ENCODE assay signal across 11 mouse cellular contexts in the genomic region with DNA sequence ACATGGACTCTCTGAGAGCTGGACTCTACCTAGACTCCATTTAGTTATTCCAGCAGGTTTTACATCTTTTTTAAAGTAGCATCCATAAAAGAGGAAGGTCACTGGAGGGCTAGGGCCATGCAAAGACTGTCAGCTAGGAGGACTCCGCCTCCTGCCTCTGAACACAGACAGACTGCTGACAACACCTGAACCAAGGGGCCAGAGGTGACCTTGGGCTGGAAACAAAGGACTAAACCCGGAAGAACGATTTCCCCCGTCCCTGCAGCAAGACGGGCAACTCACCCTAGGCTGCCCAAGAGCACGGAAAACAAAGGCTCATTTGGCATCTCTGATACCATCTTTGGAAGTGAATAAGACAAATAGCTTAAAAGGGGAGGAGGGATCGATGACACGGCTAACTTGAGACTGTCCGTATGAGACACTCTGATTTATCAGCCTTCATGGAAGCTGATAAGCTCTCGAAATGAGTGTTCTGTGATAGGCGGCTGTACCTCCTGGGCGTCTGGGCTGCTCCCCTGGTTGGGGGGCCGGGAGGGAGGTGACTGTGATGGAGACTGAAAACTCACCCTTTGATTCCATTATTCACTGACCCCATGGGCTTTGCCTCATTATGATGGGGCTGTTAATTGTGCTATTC. TPM values are rescaled to one million over a fixed set of nuclear protein-coding genes. Genes with fewer than 3 reads are reported as not detected.
DNase-seq lines count a peak whose midpoint lies in the region; ATAC-seq and TF ChIP-seq lines count a peak whose summit lies in the region.
"Had no signal": no experiment of that assay in that cellular context is flagged by ENCODE, and none has a peak within 500 bp of the region (broad histone marks: within the 10 kb centered on the region; RNA-seq: fewer than 3 reads in every experiment).

No protein-coding gene starts in this region.

- WGBS in limb, embryonic 12.5 days: 23% methylated on average over 13 of the region's 13 CpGs
- 21% methylated on average over 13 of the region's 13 CpGs for WGBS in stomach, postnatal 0 days

- H3K9me3 ChIP-seq in limb, embryonic 12.5 days: no peaks in the 10 kb centered on the region
- no peaks in the 10 kb centered on the region for H3K9me3 ChIP-seq in stomach, postnatal 0 days (ENCODE audit: control insufficient read depth, low read length)

- H3K4me1 ChIP-seq in limb, embryonic 12.5 days (replicated peaks): peaks cover 38% of the 10 kb centered on the region
- no peaks in the 10 kb centered on the region; the same call in 1 of the 2 replicates for H3K4me1 ChIP-seq in stomach, postnatal 0 days (replicated peaks; ENCODE audit: control insufficient read depth, insufficient read depth)

- DNase-seq in cerebellum, postnatal 14 days: peak; percentile 19 to 22
- no peak for DNase-seq in cerebellum, adult 9-10 months
- peak; percentile 19 for DNase-seq in right cerebral cortex, postnatal 4 days
- DNase-seq in right cerebral cortex, postnatal 36 days (ENCODE audit: low spot score in 2 of 2): no peak
- DNase-seq in stomach, postnatal 0 days (ENCODE audit: low spot score): peak; percentile 19
- no peak for DNase-seq in kidney, adult 11 months
- no peak for DNase-seq in right cerebral cortex, postnatal 10 days (ENCODE audit: low spot score in 2 of 2)
- DNase-seq: cerebellum, adult 11-12 months had no signal

- peak overlapping the region; percentile 46 for H3K4me2 ChIP-seq in limb, embryonic 12.5 days
- H3K4me2 ChIP-seq in stomach, postnatal 0 days (replicated peaks; ENCODE audit: low read depth): no peak overlapping the region; the same call in 1 of the 2 replicates

- H3K36me3 ChIP-seq in limb, embryonic 12.5 days: no peaks in the 10 kb centered on the region
- no peaks in the 10 kb centered on the region for H3K36me3 ChIP-seq in stomach, postnatal 0 days (ENCODE audit: control insufficient read depth, insufficient read depth, low read length)

- no peak for ATAC-seq in limb, embryonic 12.5 days (ENCODE audit: insufficient number of reproducible peaks, insufficient read depth, low FRiP score, low TSS enrichment, low read depth)
- no peak for ATAC-seq in stomach, postnatal 0 days (ENCODE audit: low FRiP score, low TSS enrichment)

- TF ChIP-seq EP300 in stomach, postnatal 0 days (optimal IDR thresholded peaks at IDR 0.05): no peak

- H3K9ac ChIP-seq in limb, embryonic 12.5 days (replicated peaks): no peak overlapping the region
- no peak overlapping the region for H3K9ac ChIP-seq in stomach, postnatal 0 days (ENCODE audit: low read length)

- no peak overlapping the region for H3K27ac ChIP-seq in limb, embryonic 12.5 days
- no peak overlapping the region for H3K27ac ChIP-seq in stomach, postnatal 0 days (replicated peaks)

- H3K27me3 ChIP-seq in limb, embryonic 12.5 days: 0 out of 2 replicates have a peak, but pooled peaks cover 3% of the 10 kb centered on the region
- no peaks in the 10 kb centered on the region for H3K27me3 ChIP-seq in stomach, postnatal 0 days (ENCODE audit: control insufficient read depth, insufficient read depth, low read length)

- TF ChIP-seq CTCF in stomach, postnatal 0 days (IDR thresholded peaks at IDR 0.05; ENCODE audit: low read depth): no peak

- H3K4me3 ChIP-seq in limb, embryonic 12.5 days (replicated peaks): no peak overlapping the region
- no peak overlapping the region for H3K4me3 ChIP-seq in stomach, postnatal 0 days (ENCODE audit: low read depth, low read length)

RNA-seq across cellular contexts. Expression of gene Pmfbp1, which starts 30.0 kb away (rescaled TPM):
- 0.14 and 0.15 TPM in 2 replicates for polyA plus RNA-seq in limb, embryonic 12.5 days (2016; fragmentation: Nextera tagmentation; extraction: Ambion mirVana)
- 0.02 TPM in 1 of 2 replicates, not detected in the other for polyA plus RNA-seq in stomach, postnatal 0 days (2015; fragmentation: Nextera tagmentation; extraction: Ambion mirVana)
- polyA plus RNA-seq: C2C12; large intestine, adult 2 months had no signal

Comparison
In these comparisons a context has a peak if more than half of its experiments do, and no peak if none do; other contexts are left out.
1. DNase-seq: peak in cerebellum, postnatal 14 days (2 of 2), right cerebral cortex, postnatal 4 days (single experiment) and stomach, postnatal 0 days (single experiment); none in cerebellum, adult 9-10 months (single experiment), right cerebral cortex, postnatal 36 days (0 of 2), kidney, adult 11 months (single experiment) and right cerebral cortex, postnatal 10 days (0 of 2).